Mouse (Mus musculus) layer of hippocampus, adult 9-11 months (tissue): ENCODE results near the gene Kmt2a.
"Not testable (repeated sequence)": the region's sequence is repeated elsewhere in the genome, so short reads cannot be mapped to it uniquely, and the experiment has no call there.

Source experiments
- DNase-seq: peaks from one replicate; pipeline ENCODE4 v3.0.0; 2022

The Kmt2a gene

GRCm38 (mm10) chr9:44814179-44814578 is 66.9 kb downstream of the Kmt2a start:
- DNase-seq, result no peak

GRCm38 (mm10) chr9:44810316-44810715 is 70.8 kb downstream of the Kmt2a start:
- no peak for DNase-seq

GRCm38 (mm10) chr9:44807778-44808177 is 73.3 kb downstream of the Kmt2a start:
- DNase-seq, result no peak

- DNase-seq, result no peak
Measured at GRCm38 (mm10) chr9:44807141-44807540, 74.0 kb downstream of the Kmt2a start.

- no peak for DNase-seq
Measured at GRCm38 (mm10) chr9:44805536-44805935, 75.6 kb downstream of the Kmt2a start.

GRCm38 (mm10) chr9:44804678-44805077 is 76.4 kb downstream of the Kmt2a start:
- no peak for DNase-seq

- DNase-seq, result no peak
Measured at GRCm38 (mm10) chr9:44802808-44803450, 78.2 kb downstream of the Kmt2a start, which contains the start of gene Ttc36. Gene Ttc36, minus strand, starts transcription at chr9:44803072.

- DNase-seq, result no peak
Measured at GRCm38 (mm10) chr9:44801669-44802068, 79.4 kb downstream of the Kmt2a start.

- no peak for DNase-seq
Measured at GRCm38 (mm10) chr9:44799958-44800324, 81.2 kb downstream of the Kmt2a start.

GRCm38 (mm10) chr9:44799102-44799957 is 81.8 kb downstream of the Kmt2a start, which contains the start of gene Tmem25:
Gene Tmem25, minus strand, starts transcription at chr9:44799307.
- peak; percentile 91 for DNase-seq

GRCm38 (mm10) chr9:44798298-44798697 is 82.8 kb downstream of the Kmt2a start:
- no peak for DNase-seq

GRCm38 (mm10) chr9:44792842-44793241 is 88.3 kb downstream of the Kmt2a start:
- DNase-seq, result no peak

GRCm38 (mm10) chr9:44772750-44773651 is 108.1 kb downstream of the Kmt2a start:
- peak; percentile 94 for DNase-seq

- no peak for DNase-seq
Measured at GRCm38 (mm10) chr9:44772392-44772749, 108.7 kb downstream of the Kmt2a start.

GRCm38 (mm10) chr9:44771376-44771775 is 109.7 kb downstream of the Kmt2a start:
- no peak for DNase-seq

- DNase-seq, result not testable (repeated sequence)
Measured at GRCm38 (mm10) chr9:44768029-44768394, 113.1 kb downstream of the Kmt2a start.

- peak; percentile 80 for DNase-seq
Measured at GRCm38 (mm10) chr9:44767101-44768028, 113.7 kb downstream of the Kmt2a start, which contains the start of the genes Arcn1 and Ift46. Gene Arcn1, minus strand, starts transcription at chr9:44767845. Gene Ift46, plus strand, starts transcription at chr9:44767908.

GRCm38 (mm10) chr9:44760873-44761272 is 120.2 kb downstream of the Kmt2a start:
- DNase-seq, result no peak
